Mouse (Mus musculus): Measurements from ENCODE around the gene Pde4d. TPM values are rescaled to one million over a fixed set of nuclear protein-coding genes. Genes with fewer than 3 reads are reported as not detected.

Gene Pde4d
- polyA plus RNA-seq, 2 experiments, result 11.7 to 17.3 TPM

GRCm38 (mm10) chr13:109957953-109958352, 1508.2 kb downstream of the Pde4d start:
- Histone ChIP-seq H3K27ac (replicated peaks; ENCODE audit: low read depth, low read length) (no peak overlapping the region), H3K9ac (ENCODE audit: low read depth, low read length, severe bottlenecking) (no peak overlapping the region), H3K36me3 (ENCODE audit: control insufficient read depth, insufficient read depth, low read length) (peaks cover 14% of the 10 kb centered on the region), H3K4me1 (ENCODE audit: control insufficient read depth, insufficient read depth, low read length) (no peaks in the 10 kb centered on the region), H3K9me3 (ENCODE audit: control insufficient read depth, low read length) (no peaks in the 10 kb centered on the region), H3K4me3 (replicated peaks; ENCODE audit: low read length) (no peak overlapping the region), H3K27me3 (ENCODE audit: control insufficient read depth, insufficient read depth, low read length) (no peaks in the 10 kb centered on the region), H3K4me2 (replicated peaks; ENCODE audit: low read depth, low read length, severe bottlenecking) (no peak overlapping the region)
- no peak for ATAC-seq (ENCODE audit: low FRiP score, low read depth)
- TF ChIP-seq POLR2A (IDR thresholded peaks at IDR 0.05; ENCODE audit: borderline replicate concordance, extremely low read depth, insufficient read depth, insufficient read length), result no peak
- WGBS, result 18% methylated on average over 4 of the region's 4 CpGs
- no peak for DNase-seq (ENCODE audit: low spot score)

- no peak overlapping the region for H3K27ac ChIP-seq (replicated peaks; ENCODE audit: low read depth, low read length)
- H3K4me1 ChIP-seq (ENCODE audit: control insufficient read depth, insufficient read depth, low read length), result peaks cover 8% of the 10 kb centered on the region
- no peaks in the 10 kb centered on the region for H3K36me3 ChIP-seq (ENCODE audit: control insufficient read depth, insufficient read depth, low read length)
- H3K27me3 ChIP-seq (ENCODE audit: control insufficient read depth, insufficient read depth, low read length), result no peaks in the 10 kb centered on the region
- H3K4me2 ChIP-seq (replicated peaks; ENCODE audit: low read depth, low read length, severe bottlenecking), result no peak overlapping the region
- WGBS, result 41% methylated on average over 10 of the region's 10 CpGs
- TF ChIP-seq POLR2A (IDR thresholded peaks at IDR 0.05; ENCODE audit: borderline replicate concordance, extremely low read depth, insufficient read depth, insufficient read length), result no peak
- no peaks in the 10 kb centered on the region for H3K9me3 ChIP-seq (ENCODE audit: control insufficient read depth, low read length)
- no peak for ATAC-seq (ENCODE audit: low FRiP score, low read depth)
- H3K9ac ChIP-seq (ENCODE audit: low read depth, low read length, severe bottlenecking), result no peak overlapping the region
- no peak for DNase-seq (ENCODE audit: low spot score)
- no peak overlapping the region for H3K4me3 ChIP-seq (replicated peaks; ENCODE audit: low read length)
Measured at GRCm38 (mm10) chr13:109982821-109983443, 1533.2 kb downstream of the Pde4d start.

GRCm38 (mm10) chr13:109985411-109985810, 1535.7 kb downstream of the Pde4d start:
- TF ChIP-seq POLR2A (IDR thresholded peaks at IDR 0.05; ENCODE audit: borderline replicate concordance, extremely low read depth, insufficient read depth, insufficient read length), result no peak
- Histone ChIP-seq H3K9ac (ENCODE audit: low read depth, low read length, severe bottlenecking) (no peak overlapping the region), H3K9me3 (ENCODE audit: control insufficient read depth, low read length) (no peaks in the 10 kb centered on the region), H3K4me3 (replicated peaks; ENCODE audit: low read length) (no peak overlapping the region), H3K27ac (replicated peaks; ENCODE audit: low read depth, low read length) (no peak overlapping the region), H3K4me1 (ENCODE audit: control insufficient read depth, insufficient read depth, low read length) (peaks cover 8% of the 10 kb centered on the region), H3K4me2 (replicated peaks; ENCODE audit: low read depth, low read length, severe bottlenecking) (no peak overlapping the region), H3K36me3 (ENCODE audit: control insufficient read depth, insufficient read depth, low read length) (no peaks in the 10 kb centered on the region), H3K27me3 (ENCODE audit: control insufficient read depth, insufficient read depth, low read length) (no peaks in the 10 kb centered on the region)
- DNase-seq (ENCODE audit: low spot score) (no peak), ATAC-seq (ENCODE audit: low FRiP score, low read depth) (no peak)
- 40% methylated on average over 5 of the region's 5 CpGs for WGBS

GRCm38 (mm10) chr13:109985892-109986291, 1536.1 kb downstream of the Pde4d start:
- H3K27ac ChIP-seq (replicated peaks; ENCODE audit: low read depth, low read length), result no peak overlapping the region
- WGBS, result 38% methylated on average over 5 of the region's 5 CpGs
- H3K4me2 ChIP-seq (replicated peaks; ENCODE audit: low read depth, low read length, severe bottlenecking), result no peak overlapping the region
- H3K4me3 ChIP-seq (replicated peaks; ENCODE audit: low read length), result no peak overlapping the region
- H3K27me3 ChIP-seq (ENCODE audit: control insufficient read depth, insufficient read depth, low read length), result no peaks in the 10 kb centered on the region
- no peak for TF ChIP-seq POLR2A (IDR thresholded peaks at IDR 0.05; ENCODE audit: borderline replicate concordance, extremely low read depth, insufficient read depth, insufficient read length)
- H3K9me3 ChIP-seq (ENCODE audit: control insufficient read depth, low read length), result no peaks in the 10 kb centered on the region
- H3K9ac ChIP-seq (ENCODE audit: low read depth, low read length, severe bottlenecking), result no peak overlapping the region
- H3K4me1 ChIP-seq (ENCODE audit: control insufficient read depth, insufficient read depth, low read length), result peaks cover 8% of the 10 kb centered on the region
- peak; percentile 56 for DNase-seq (ENCODE audit: low spot score)
- ATAC-seq (ENCODE audit: low FRiP score, low read depth), result peak; percentile 50; the same call in 1 of the 2 replicates
- H3K36me3 ChIP-seq (ENCODE audit: control insufficient read depth, insufficient read depth, low read length), result no peaks in the 10 kb centered on the region

- Histone ChIP-seq H3K27ac (replicated peaks; ENCODE audit: low read depth, low read length) (peak overlapping the region; percentile 44; the same call in 1 of the 2 replicates), H3K4me2 (replicated peaks; ENCODE audit: low read depth, low read length, severe bottlenecking) (no peak overlapping the region; the same call in 1 of the 2 replicates), H3K36me3 (ENCODE audit: control insufficient read depth, insufficient read depth, low read length) (no peaks in the 10 kb centered on the region), H3K9me3 (ENCODE audit: control insufficient read depth, low read length) (no peaks in the 10 kb centered on the region), H3K4me1 (ENCODE audit: control insufficient read depth, insufficient read depth, low read length) (peaks cover 19% of the 10 kb centered on the region; the same call in 1 of the 2 replicates), H3K9ac (ENCODE audit: low read depth, low read length, severe bottlenecking) (no peak overlapping the region), H3K27me3 (ENCODE audit: control insufficient read depth, insufficient read depth, low read length) (no peaks in the 10 kb centered on the region), H3K4me3 (replicated peaks; ENCODE audit: low read length) (no peak overlapping the region)
- ATAC-seq (ENCODE audit: low FRiP score, low read depth) (peak; percentile 75), DNase-seq (ENCODE audit: low spot score) (peak; percentile 77)
- TF ChIP-seq POLR2A (IDR thresholded peaks at IDR 0.05; ENCODE audit: borderline replicate concordance, extremely low read depth, insufficient read depth, insufficient read length), result no peak
- WGBS, result 39% methylated on average over 5 of the region's 5 CpGs
Measured at GRCm38 (mm10) chr13:109992775-109993505, 1543.2 kb downstream of the Pde4d start.

Data from limb, embryonic 14.5 days (tissue).